Mouse (Mus musculus) myocyte (in vitro differentiated cells): Measurements from ENCODE around the gene Anks1b.

Source experiments
- CEBPB ChIP-seq: IDR thresholded peaks from 2 replicates; pipeline ENCODE4 v1.6.1; 2011; ENCODE audit warnings: mild to moderate bottlenecking, moderate library complexity; ENCODE audit not compliant: poor library complexity, insufficient read depth, severe bottlenecking
- E2F4 ChIP-seq: IDR thresholded peaks from one replicate; pipeline ENCODE4 v1.6.1; 2011; ENCODE audit warnings: mild to moderate bottlenecking, control low read depth, moderate library complexity; ENCODE audit not compliant: insufficient read depth
- MAX ChIP-seq: IDR thresholded peaks from one replicate; pipeline ENCODE4 v1.6.1; 2011; ENCODE audit warnings: low read depth, mild to moderate bottlenecking, control low read depth
- MYOD1 ChIP-seq, 3 experiments: IDR thresholded peaks; one replicate each; pipeline ENCODE4 v1.6.1; 2011; ENCODE audit warnings: control low read depth in 2 of 3, low read depth in 2 of 3, mild to moderate bottlenecking in 2 of 3, moderate library complexity in 1 of 3; ENCODE audit not compliant: insufficient read length in 2 of 3, control insufficient read depth in 1 of 3
- POLR2A ChIP-seq: IDR thresholded peaks from one replicate; pipeline ENCODE4 v1.6.1; 2011; ENCODE audit warnings: low read depth, mild to moderate bottlenecking, control low read depth, moderate library complexity; ENCODE audit not compliant: insufficient read length
- POLR2AphosphoS2 ChIP-seq: IDR thresholded peaks from one replicate; pipeline ENCODE4 v1.6.1; 2011; ENCODE audit warnings: low read depth, control low read depth; ENCODE audit not compliant: insufficient read length
- REST ChIP-seq: IDR thresholded peaks from one replicate; pipeline ENCODE4 v1.6.1; 2011; ENCODE audit warnings: mild to moderate bottlenecking, control low read depth, moderate library complexity; ENCODE audit not compliant: insufficient read depth, insufficient read length
- USF1 ChIP-seq: IDR thresholded peaks from one replicate; pipeline ENCODE4 v1.6.1; 2011; ENCODE audit warnings: low read depth, mild to moderate bottlenecking, control low read depth, moderate library complexity

- TF ChIP-seq POLR2A = no peak
- no peak for TF ChIP-seq MYOD1 (IDR thresholded peaks at IDR 0.05; ENCODE audit: control insufficient read depth in 1 of 3, insufficient read length in 2 of 3, low read depth in 2 of 3)
- TF ChIP-seq CEBPB = no peak
- no peak for TF ChIP-seq MAX
- TF ChIP-seq USF1 = no peak
- no peak for TF ChIP-seq E2F4
- TF ChIP-seq REST = no peak
- TF ChIP-seq POLR2AphosphoS2 = no peak
These were observed 34.5 kb upstream of the Anks1b start for GRCm38 (mm10) chr10:89838834-89839233.
